Mouse (Mus musculus) limb, embryonic 12.5 days (tissue): Measurements from ENCODE around the gene Ttll10. TPM values are rescaled to one million over a fixed set of nuclear protein-coding genes. Genes with fewer than 3 reads are reported as not detected.

ENCODE experiments used
- ATAC-seq: fragments of 200-750 bp; cut with Nextera tagmentation; 2 replicates; pipeline ENCODE4 v1.8.0; 2017; ENCODE audit warnings: low read depth, moderate TSS enrichment; ENCODE audit not compliant: insufficient number of reproducible peaks, insufficient read depth, low FRiP score, low TSS enrichment
- H3K27ac ChIP-seq: fragments of 300-500 bp; sonication (generic); 2 replicates; pipeline ENCODE4 v1.5.1; 2016; ENCODE audit warnings: mild to moderate bottlenecking, moderate library complexity
- H3K27me3 ChIP-seq: fragments of 300-500 bp; sonication (generic); 2 replicates; pipeline ENCODE4 v1.6.1; 2016; ENCODE audit warnings: mild to moderate bottlenecking, moderate library complexity
- H3K36me3 ChIP-seq: fragments of 300-500 bp; sonication (generic); 2 replicates; pipeline ENCODE4 v1.6.1; 2016; ENCODE audit warnings: mild to moderate bottlenecking, moderate library complexity
- H3K4me1 ChIP-seq: fragments of 300-500 bp; sonication (generic); replicated peaks from 2 replicates; pipeline ENCODE4 v1.6.1; 2016
- H3K4me2 ChIP-seq: fragments of 300-500 bp; sonication (generic); 2 replicates; pipeline ENCODE4 v1.6.1; 2016; ENCODE audit warnings: mild to moderate bottlenecking, moderate library complexity
- H3K4me3 ChIP-seq: fragments of 300-500 bp; sonication (generic); replicated peaks from 2 replicates; pipeline ENCODE4 v1.5.1; 2016; ENCODE audit warnings: mild to moderate bottlenecking
- H3K9ac ChIP-seq: fragments of 300-500 bp; sonication (generic); replicated peaks from 2 replicates; pipeline ENCODE4 v1.6.1; 2016; ENCODE audit warnings: mild to moderate bottlenecking, moderate library complexity
- H3K9me3 ChIP-seq: fragments of 300-500 bp; sonication (generic); 2 replicates; pipeline ENCODE4 v1.6.1; 2016; ENCODE audit warnings: mild to moderate bottlenecking, moderate library complexity
- WGBS: fragments of 180-500 bp; shearing (Covaris S2); methylation state at CpG from one replicate; pipeline ENCODE4 v1.1.7; 2016; 5-methylcytosine and 5-hydroxymethylcytosine counted together
- polyA plus RNA-seq: library from polyadenylated mRNA; unstranded; fragments of >200 nt; fragmentation: Nextera tagmentation; extraction: Ambion mirVana; gene quantifications from 2 replicates; pipeline ENCODE4 v1.2.1, GENCODE M21; 2016

Gene Ttll10
- polyA plus RNA-seq, 1 experiment from 2014 or later = 1.3 TPM

DNA sequence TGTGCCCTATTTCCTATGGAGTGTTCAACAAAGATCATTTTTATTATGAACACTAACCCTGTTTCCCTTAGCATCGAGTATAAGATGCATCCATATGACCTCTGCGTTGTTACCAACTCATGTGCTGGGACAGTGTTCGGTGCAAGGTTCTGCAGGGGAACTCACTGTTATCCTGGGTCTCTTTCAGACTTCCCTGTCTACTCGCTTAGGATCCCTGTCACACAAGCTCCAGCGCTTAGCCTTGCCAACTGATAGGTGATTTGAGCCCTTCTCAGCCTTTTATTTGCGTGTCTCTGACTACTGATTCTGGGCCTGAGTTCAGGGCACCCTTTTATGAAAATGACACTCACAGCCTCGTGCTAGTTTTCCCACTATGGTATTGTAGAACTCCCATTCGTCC, 26.0 kb upstream of the Ttll10 start:
- Histone ChIP-seq H3K9ac (no peak overlapping the region), H3K4me3 (no peak overlapping the region), H3K27me3 (no peaks in the 10 kb centered on the region), H3K4me1 (peaks cover 20% of the 10 kb centered on the region), H3K4me2 (no peak overlapping the region), H3K36me3 (no peaks in the 10 kb centered on the region), H3K9me3 (no peaks in the 10 kb centered on the region), H3K27ac (no peak overlapping the region)
- WGBS = 78% methylated on average over 8 of the region's 8 CpGs
- no peak for ATAC-seq

DNA sequence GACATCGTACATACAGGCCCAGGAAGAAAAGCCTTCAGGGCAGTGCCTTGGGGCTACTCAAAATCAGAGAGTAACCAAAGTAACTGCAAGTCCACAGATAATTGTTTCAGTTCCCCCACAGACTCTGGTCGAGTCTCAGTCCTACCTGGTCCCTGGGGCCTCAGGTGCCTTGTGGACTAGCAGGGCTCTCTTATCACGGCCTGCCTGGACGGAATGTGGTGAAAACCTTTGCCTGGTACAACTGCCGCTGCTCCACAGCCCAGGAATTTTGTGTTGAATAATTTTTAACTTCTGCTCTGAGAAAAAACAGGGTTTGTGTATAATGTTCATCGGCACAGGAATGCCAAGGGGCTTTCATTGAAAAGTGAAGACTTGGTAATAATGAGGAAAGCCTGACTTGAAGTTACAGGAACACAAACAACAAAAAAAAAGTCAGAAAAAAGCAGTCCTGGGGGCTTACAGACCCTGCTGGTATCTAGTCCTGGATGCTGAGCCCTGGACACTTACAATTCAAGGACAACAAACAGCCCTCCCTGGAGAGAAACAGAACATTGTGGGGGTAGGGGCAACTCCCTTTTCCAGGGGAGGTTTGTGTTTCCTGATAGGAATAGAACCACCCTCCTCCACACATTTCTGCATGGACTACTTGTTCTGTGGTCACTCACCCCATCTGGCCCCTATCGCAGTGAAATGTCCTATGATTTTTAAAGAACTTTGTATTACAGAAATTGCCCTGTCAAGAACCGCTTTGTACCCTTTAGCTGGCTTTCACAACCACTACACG, 25.1 kb upstream of the Ttll10 start:
- H3K27ac ChIP-seq = no peak overlapping the region; the same call in 1 of the 2 replicates
- 79% methylated on average over 9 of the region's 9 CpGs for WGBS

DNA sequence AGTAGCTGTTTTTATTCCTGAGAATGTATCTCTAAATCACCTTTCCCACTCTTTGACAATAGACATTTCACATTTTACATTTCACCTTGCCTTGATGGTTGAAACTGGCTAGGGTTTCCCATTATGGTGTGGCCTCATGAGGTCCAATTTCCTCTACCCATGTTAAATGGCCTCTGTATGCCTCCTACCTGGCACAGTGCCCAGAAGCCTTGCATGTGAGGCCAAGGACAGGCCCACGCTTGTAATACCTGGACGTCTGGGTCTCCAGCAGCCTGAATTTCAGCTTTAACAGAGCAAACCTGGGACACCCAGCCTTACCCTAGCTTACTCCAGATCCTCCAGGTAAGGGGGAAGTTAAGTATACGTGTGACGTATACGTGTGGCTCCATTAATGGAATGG, 24.1 kb upstream of the Ttll10 start:
- H3K27ac ChIP-seq = no peak overlapping the region; the same call in 1 of the 2 replicates
- no peak overlapping the region for H3K4me2 ChIP-seq
- peaks cover 4% of the 10 kb centered on the region; the same call in 1 of the 2 replicates for H3K27me3 ChIP-seq
- ATAC-seq = peak; percentile 66; the same call in 1 of the 2 replicates
- H3K4me1 ChIP-seq = peaks cover 21% of the 10 kb centered on the region
- H3K9ac ChIP-seq = no peak overlapping the region
- WGBS = 64% methylated on average over 5 of the region's 5 CpGs
- H3K36me3 ChIP-seq = no peaks in the 10 kb centered on the region
- H3K4me3 ChIP-seq = no peak overlapping the region
- H3K9me3 ChIP-seq = no peaks in the 10 kb centered on the region

More for the DNA sequence above, 25.1 kb upstream of the Ttll10 start:
- ATAC-seq = no peak
- H3K4me2 ChIP-seq = no peak overlapping the region
- no peaks in the 10 kb centered on the region for H3K9me3 ChIP-seq
- no peaks in the 10 kb centered on the region for H3K36me3 ChIP-seq
- H3K9ac ChIP-seq = no peak overlapping the region
- peaks cover 20% of the 10 kb centered on the region for H3K4me1 ChIP-seq
- H3K4me3 ChIP-seq = no peak overlapping the region
- H3K27me3 ChIP-seq = no peaks in the 10 kb centered on the region

DNA sequence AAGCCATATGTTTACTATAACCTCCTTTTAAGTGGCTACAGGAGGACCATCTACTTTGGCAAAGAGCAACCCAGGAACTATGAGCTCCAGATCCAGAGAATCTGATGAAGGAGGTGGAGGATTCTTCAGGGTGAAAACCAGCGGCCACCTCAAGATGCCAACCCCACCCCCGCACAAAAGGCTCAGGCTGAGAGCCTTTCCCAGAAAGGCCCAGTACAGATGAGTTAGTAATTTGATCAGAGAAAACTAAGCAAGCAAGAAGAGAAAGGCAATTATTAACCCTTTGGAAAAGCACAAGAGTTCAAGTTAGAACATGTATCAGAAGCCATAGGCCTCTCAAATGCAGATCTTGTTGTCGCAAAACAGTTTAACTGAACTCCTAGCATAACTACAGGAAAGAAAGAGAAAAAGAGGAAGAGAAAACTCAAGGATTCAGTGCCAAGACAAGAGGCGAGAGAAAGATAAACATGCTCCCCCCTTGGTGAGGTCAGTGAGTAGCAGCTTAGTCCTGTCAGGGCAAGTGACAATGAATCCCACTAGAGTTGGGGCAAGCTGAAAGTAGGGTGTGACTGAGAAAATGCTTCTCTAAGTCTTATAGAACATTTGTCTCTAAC, 23.5 kb upstream of the Ttll10 start:
- H3K4me2 ChIP-seq = no peak overlapping the region
- peaks cover 27% of the 10 kb centered on the region for H3K4me1 ChIP-seq
- peaks cover 10% of the 10 kb centered on the region for H3K27me3 ChIP-seq
- H3K27ac ChIP-seq = peak overlapping the region; percentile 47; the same call in 1 of the 2 replicates
- H3K4me3 ChIP-seq = no peak overlapping the region
- H3K9me3 ChIP-seq = no peaks in the 10 kb centered on the region
- no peaks in the 10 kb centered on the region for H3K36me3 ChIP-seq
- ATAC-seq = no peak
- no peak overlapping the region for H3K9ac ChIP-seq
- 64% methylated on average over 4 of the region's 4 CpGs for WGBS

GRCm38 (mm10) chr4:156077499-156078301, 18.5 kb upstream of the Ttll10 start:
- Histone ChIP-seq H3K4me3 (peak overlapping the region; percentile 47), H3K27ac (peak overlapping the region; percentile 17; the same call in 1 of the 2 replicates), H3K4me1 (peaks cover 29% of the 10 kb centered on the region), H3K4me2 (peak overlapping the region; percentile 73), H3K27me3 (peaks cover 20% of the 10 kb centered on the region), H3K9ac (peak overlapping the region; percentile 35), H3K9me3 (no peaks in the 10 kb centered on the region), H3K36me3 (no peaks in the 10 kb centered on the region)
- ATAC-seq = peak; percentile 67; the same call in 1 of the 2 replicates
- under 1% methylated on average over 58 of the region's 58 CpGs for WGBS

DNA sequence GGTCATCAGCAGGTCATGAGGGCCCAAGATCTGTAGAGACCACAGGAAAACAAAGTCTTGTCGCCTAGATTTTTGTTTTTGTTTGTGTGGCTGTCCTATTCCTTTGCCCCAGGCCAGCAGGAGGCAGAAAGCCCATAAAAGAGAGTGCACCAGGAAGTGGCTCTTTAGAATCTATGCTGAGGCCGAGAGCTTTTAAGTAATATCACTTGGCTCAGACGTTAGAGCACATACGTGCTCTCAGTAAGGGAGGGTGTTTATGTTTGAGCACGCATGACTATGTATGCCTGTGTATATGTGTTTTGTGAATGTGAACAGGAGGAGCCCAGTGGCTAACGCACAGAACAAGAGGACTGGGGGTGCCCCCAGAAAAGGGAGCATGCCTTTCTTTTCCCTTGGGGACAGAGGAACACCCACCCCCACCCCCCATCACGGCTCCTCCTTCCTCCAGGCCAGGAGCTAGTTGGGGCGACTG, 17.7 kb upstream of the Ttll10 start:
- H3K27me3 ChIP-seq = peaks cover 20% of the 10 kb centered on the region
- H3K36me3 ChIP-seq = no peaks in the 10 kb centered on the region
- H3K27ac ChIP-seq = no peak overlapping the region
- H3K9ac ChIP-seq = peak overlapping the region; percentile 18; the same call in 1 of the 2 replicates
- no peak for ATAC-seq
- H3K4me1 ChIP-seq = peaks cover 22% of the 10 kb centered on the region
- no peaks in the 10 kb centered on the region for H3K9me3 ChIP-seq
- H3K4me2 ChIP-seq = peak overlapping the region; percentile 73
- 7% methylated on average over 8 of the region's 8 CpGs for WGBS
- peak overlapping the region; percentile 47 for H3K4me3 ChIP-seq

DNA sequence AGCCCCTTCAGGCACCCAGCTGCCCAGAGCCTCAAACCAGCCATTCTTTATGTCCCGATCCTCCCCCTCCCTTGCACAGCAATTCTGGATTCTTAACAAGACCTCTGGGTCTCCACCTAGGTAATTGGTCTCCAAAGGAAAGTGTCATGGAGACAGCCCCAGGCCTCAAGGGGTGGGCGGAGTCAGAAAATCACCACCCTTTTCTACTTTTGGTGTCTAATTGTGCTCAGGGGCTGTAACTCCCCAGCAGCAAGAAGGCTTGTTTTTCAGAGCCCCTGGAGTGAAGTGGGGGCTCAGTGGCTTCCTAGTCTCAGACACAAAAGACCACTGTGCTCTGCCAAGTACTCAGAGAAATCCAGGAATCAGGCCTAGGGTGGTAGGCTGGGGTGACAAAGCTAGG, 11.5 kb upstream of the Ttll10 start:
- ATAC-seq = no peak
- no peaks in the 10 kb centered on the region for H3K27me3 ChIP-seq
- H3K4me3 ChIP-seq = no peak overlapping the region
- H3K4me2 ChIP-seq = 0 out of 2 replicates have a peak overlapping the region, but pooled peaks have one; percentile 11
- no peaks in the 10 kb centered on the region for H3K9me3 ChIP-seq
- H3K27ac ChIP-seq = peak overlapping the region; percentile 47
- no peak overlapping the region for H3K9ac ChIP-seq
- H3K36me3 ChIP-seq = no peaks in the 10 kb centered on the region
- WGBS = 44% methylated on average over 2 of the region's 2 CpGs
- peaks cover 15% of the 10 kb centered on the region for H3K4me1 ChIP-seq

DNA sequence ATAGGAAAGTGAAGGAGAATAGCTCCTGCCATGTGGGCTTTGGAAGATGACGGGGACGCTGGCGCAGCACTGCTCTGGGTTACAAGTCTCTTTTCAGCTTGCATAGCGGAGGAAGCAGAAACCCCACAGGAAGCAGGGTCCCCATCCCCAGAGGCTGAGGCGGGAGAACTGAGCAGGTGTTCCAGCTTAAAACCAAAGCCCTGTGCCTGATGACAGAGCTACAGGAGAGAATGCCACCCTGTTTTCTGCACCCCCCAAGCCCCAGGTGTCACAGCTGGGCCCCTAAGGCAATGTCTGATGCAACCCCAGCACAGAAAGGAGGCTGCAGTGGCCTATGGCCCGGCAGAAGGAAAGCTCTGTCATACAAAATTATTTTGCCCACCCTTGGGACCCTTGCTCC, 11.1 kb upstream of the Ttll10 start:
- Histone ChIP-seq H3K4me1 (peaks cover 15% of the 10 kb centered on the region), H3K9ac (no peak overlapping the region), H3K9me3 (no peaks in the 10 kb centered on the region), H3K27ac (peak overlapping the region; percentile 47), H3K36me3 (no peaks in the 10 kb centered on the region), H3K4me3 (no peak overlapping the region), H3K4me2 (0 out of 2 replicates have a peak overlapping the region, but pooled peaks have one; percentile 11), H3K27me3 (no peaks in the 10 kb centered on the region)
- no peak for ATAC-seq
- WGBS = 55% methylated on average over 6 of the region's 6 CpGs

DNA sequence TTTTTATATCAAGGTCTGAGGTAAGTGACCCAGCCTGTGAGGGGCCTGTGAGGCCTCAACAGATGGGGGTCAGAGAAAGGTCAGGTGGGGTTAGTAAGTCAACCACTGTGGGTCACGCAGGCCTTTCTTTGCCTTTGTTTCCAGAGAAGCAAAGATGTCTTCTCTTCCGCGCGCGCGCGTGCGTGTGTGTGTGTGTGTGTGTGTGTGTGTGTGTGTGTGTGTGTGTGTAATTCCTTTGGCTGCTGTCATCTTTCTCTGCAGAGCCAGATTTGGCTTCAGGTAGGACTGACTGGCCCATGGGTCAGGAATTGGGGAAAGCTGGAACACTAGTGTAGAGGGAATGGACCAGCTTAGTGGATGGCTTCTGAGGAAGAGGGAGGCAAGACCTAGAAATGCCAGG, 10.5 kb upstream of the Ttll10 start:
- Histone ChIP-seq H3K4me1 (peaks cover 15% of the 10 kb centered on the region), H3K4me2 (no peak overlapping the region), H3K36me3 (no peaks in the 10 kb centered on the region), H3K9ac (no peak overlapping the region), H3K4me3 (no peak overlapping the region), H3K27ac (peak overlapping the region; percentile 47; the same call in 1 of the 2 replicates), H3K27me3 (no peaks in the 10 kb centered on the region), H3K9me3 (no peaks in the 10 kb centered on the region)
- no peak for ATAC-seq
- WGBS = 97% methylated on average over 8 of the region's 8 CpGs

GRCm38 (mm10) chr4:156067256-156067949, 8.2 kb upstream of the Ttll10 start:
- H3K4me3 ChIP-seq = no peak overlapping the region
- no peaks in the 10 kb centered on the region for H3K36me3 ChIP-seq
- H3K9me3 ChIP-seq = no peaks in the 10 kb centered on the region
- H3K4me2 ChIP-seq = no peak overlapping the region
- H3K27me3 ChIP-seq = no peaks in the 10 kb centered on the region
- no peak overlapping the region for H3K27ac ChIP-seq
- no peak for ATAC-seq
- 60% methylated on average over 5 of the region's 5 CpGs for WGBS
- H3K4me1 ChIP-seq = peaks cover 24% of the 10 kb centered on the region
- H3K9ac ChIP-seq = no peak overlapping the region
